Mouse (Mus musculus): ENCODE data around the gene Disc1.

GRCm38 (mm10) chr8:125279156-125279555, 225.2 kb downstream of the Disc1 start:
- no peak for TF ChIP-seq CTCF (IDR thresholded peaks at IDR 0.05; ENCODE audit: borderline replicate concordance, insufficient read depth, low read depth, low read length)
- TF ChIP-seq POLR2A (IDR thresholded peaks at IDR 0.05; ENCODE audit: borderline replicate concordance, insufficient read depth, low read length) = no peak
